Mouse (Mus musculus): ENCODE data around the gene Dnajb7. TPM values are rescaled to one million over a fixed set of nuclear protein-coding genes. Genes with fewer than 3 reads are reported as not detected.

The Dnajb7 gene
- polyA plus RNA-seq, 1 experiment from 2014 or later = 2.3 TPM

GRCm38 (mm10) chr15:81364271-81364670, 43.8 kb downstream of the Dnajb7 start:
- H3K4me1 ChIP-seq (replicated peaks) = peaks cover 18% of the 10 kb centered on the region
- peaks cover 60% of the 10 kb centered on the region for H3K36me3 ChIP-seq
- H3K4me3 ChIP-seq = no peak overlapping the region
- no peak overlapping the region for H3K4me2 ChIP-seq
- no peak overlapping the region for H3K9ac ChIP-seq
- no peak for ATAC-seq (ENCODE audit: low read depth)
- WGBS = 93% methylated on average over 1 of the region's 1 CpGs
- H3K27me3 ChIP-seq = no peaks in the 10 kb centered on the region
- H3K9me3 ChIP-seq = no peaks in the 10 kb centered on the region
- H3K27ac ChIP-seq (replicated peaks) = no peak overlapping the region

- Histone ChIP-seq H3K9ac (no peak overlapping the region), H3K36me3 (peaks cover 46% of the 10 kb centered on the region), H3K27ac (replicated peaks) (no peak overlapping the region), H3K4me2 (no peak overlapping the region), H3K9me3 (no peaks in the 10 kb centered on the region), H3K4me3 (no peak overlapping the region), H3K4me1 (replicated peaks) (peaks cover 30% of the 10 kb centered on the region), H3K27me3 (no peaks in the 10 kb centered on the region)
- ATAC-seq (ENCODE audit: low read depth) = no peak
- WGBS = 89% methylated on average over 1 of the region's 1 CpGs
Observed at GRCm38 (mm10) chr15:81362501-81362900, 45.6 kb downstream of the Dnajb7 start.

GRCm38 (mm10) chr15:81361417-81362015, 46.6 kb downstream of the Dnajb7 start:
- H3K36me3 ChIP-seq = peaks cover 36% of the 10 kb centered on the region

GRCm38 (mm10) chr15:81361022-81361404, 47.1 kb downstream of the Dnajb7 start:
- peak; percentile 64 for ATAC-seq (ENCODE audit: low read depth)
- Histone ChIP-seq H3K27me3 (no peaks in the 10 kb centered on the region), H3K9me3 (no peaks in the 10 kb centered on the region), H3K4me2 (peak overlapping the region; percentile 79), H3K9ac (peak overlapping the region; percentile 35; the same call in 1 of the 2 replicates), H3K27ac (replicated peaks) (peak overlapping the region; percentile 86), H3K36me3 (peaks cover 31% of the 10 kb centered on the region), H3K4me3 (peak overlapping the region; percentile 70), H3K4me1 (replicated peaks) (peaks cover 40% of the 10 kb centered on the region)
- 43% methylated on average over 6 of the region's 6 CpGs for WGBS

More at GRCm38 (mm10) chr15:81361417-81362015, 46.6 kb downstream of the Dnajb7 start:
- peak overlapping the region; percentile 79 for H3K4me2 ChIP-seq
- H3K4me3 ChIP-seq = no peak overlapping the region
- no peak for ATAC-seq (ENCODE audit: low read depth)
- no peaks in the 10 kb centered on the region for H3K9me3 ChIP-seq
- H3K27ac ChIP-seq (replicated peaks) = peak overlapping the region; percentile 86; the same call in 1 of the 2 replicates
- WGBS = 43% methylated on average over 10 of the region's 10 CpGs
- peak overlapping the region; percentile 35; the same call in 1 of the 2 replicates for H3K9ac ChIP-seq
- H3K4me1 ChIP-seq (replicated peaks) = peaks cover 40% of the 10 kb centered on the region
- H3K27me3 ChIP-seq = no peaks in the 10 kb centered on the region

GRCm38 (mm10) chr15:81360345-81361021, 47.6 kb downstream of the Dnajb7 start, which contains the start of gene Slc25a17:
Slc25a17 (minus strand) TSS chr15:81360812.
- peak; percentile 99 for ATAC-seq (ENCODE audit: low read depth)
- Histone ChIP-seq H3K4me2 (peak within 1 kb of the TSS; percentile 79), H3K9ac (peak within 1 kb of the TSS; percentile 86), H3K27ac (replicated peaks) (peak within 1 kb of the TSS; percentile 86), H3K4me1 (replicated peaks) (peaks cover 40% of the 10 kb centered on the region), H3K4me3 (peak within 1 kb of the TSS; percentile 70), H3K36me3 (peaks cover 27% of the 10 kb centered on the region), H3K27me3 (no peaks in the 10 kb centered on the region), H3K9me3 (no peaks in the 10 kb centered on the region)
- under 1% methylated on average over 30 of the region's 30 CpGs for WGBS

- no peak overlapping the region for H3K27ac ChIP-seq (replicated peaks)
Observed at GRCm38 (mm10) chr15:81359421-81359820, 48.7 kb downstream of the Dnajb7 start.

GRCm38 (mm10) chr15:81358943-81359342, 49.2 kb downstream of the Dnajb7 start:
- 92% methylated on average over 3 of the region's 3 CpGs for WGBS
- ATAC-seq (ENCODE audit: low read depth) = no peak

More at GRCm38 (mm10) chr15:81359421-81359820, 48.7 kb downstream of the Dnajb7 start:
- Histone ChIP-seq H3K36me3 (peaks cover 17% of the 10 kb centered on the region), H3K27me3 (no peaks in the 10 kb centered on the region), H3K4me1 (replicated peaks) (peaks cover 40% of the 10 kb centered on the region), H3K4me2 (peak overlapping the region; percentile 79), H3K9ac (no peak overlapping the region), H3K4me3 (peak overlapping the region; percentile 70; the same call in 1 of the 2 replicates), H3K9me3 (no peaks in the 10 kb centered on the region)
- no peak for ATAC-seq (ENCODE audit: low read depth)
- WGBS = 88% methylated on average over 5 of the region's 5 CpGs

GRCm38 (mm10) chr15:81356946-81357345, 51.2 kb downstream of the Dnajb7 start:
- H3K9ac ChIP-seq = no peak overlapping the region; the same call in 1 of the 2 replicates
- H3K27me3 ChIP-seq = no peaks in the 10 kb centered on the region
- H3K9me3 ChIP-seq = no peaks in the 10 kb centered on the region
- peaks cover 40% of the 10 kb centered on the region for H3K4me1 ChIP-seq (replicated peaks)
- no peak for ATAC-seq (ENCODE audit: low read depth)
- 0 out of 2 replicates have a peak overlapping the region, but pooled peaks have one; percentile 4 for H3K4me2 ChIP-seq
- no peak overlapping the region; the same call in 1 of the 2 replicates for H3K27ac ChIP-seq (replicated peaks)
- no peak overlapping the region for H3K4me3 ChIP-seq
- no peaks in the 10 kb centered on the region for H3K36me3 ChIP-seq
- 17% methylated on average over 5 of the region's 5 CpGs for WGBS

More at GRCm38 (mm10) chr15:81358943-81359342, 49.2 kb downstream of the Dnajb7 start:
- peaks cover 40% of the 10 kb centered on the region for H3K4me1 ChIP-seq (replicated peaks)
- no peak overlapping the region for H3K4me2 ChIP-seq
- H3K9me3 ChIP-seq = no peaks in the 10 kb centered on the region
- peaks cover 14% of the 10 kb centered on the region for H3K36me3 ChIP-seq
- H3K27ac ChIP-seq (replicated peaks) = no peak overlapping the region
- no peak overlapping the region for H3K4me3 ChIP-seq
- no peaks in the 10 kb centered on the region for H3K27me3 ChIP-seq
- H3K9ac ChIP-seq = no peak overlapping the region

Other genes starting within 250 kb of the Dnajb7 start
- gene Mrtfa, start 217.5 kb downstream of the Dnajb7 start, polyA plus RNA-seq (2015; fragmentation: Nextera tagmentation; extraction: Ambion mirVana) = 23.3 and 27.1 TPM in 2 replicates
- 2.6 and 2.8 TPM in 2 replicates for gene Mchr1, start 172.8 kb downstream of the Dnajb7 start, polyA plus RNA-seq (2015; fragmentation: Nextera tagmentation; extraction: Ambion mirVana)
- gene Slc25a17, start 47.5 kb downstream of the Dnajb7 start, polyA plus RNA-seq (2015; fragmentation: Nextera tagmentation; extraction: Ambion mirVana) = 130 and 149 TPM in 2 replicates
- 184 and 191 TPM in 2 replicates for gene St13, start 8.2 kb downstream of the Dnajb7 start, polyA plus RNA-seq (2015; fragmentation: Nextera tagmentation; extraction: Ambion mirVana)
- gene Xpnpep3, start 8.2 kb downstream of the Dnajb7 start, polyA plus RNA-seq (2015; fragmentation: Nextera tagmentation; extraction: Ambion mirVana) = 11.0 TPM in 2 replicates
- 484 and 496 TPM in 2 replicates for gene Rbx1, start 58.0 kb upstream of the Dnajb7 start, polyA plus RNA-seq (2015; fragmentation: Nextera tagmentation; extraction: Ambion mirVana)
- gene Ep300, start 177.1 kb upstream of the Dnajb7 start, polyA plus RNA-seq (2015; fragmentation: Nextera tagmentation; extraction: Ambion mirVana) = 23.1 and 24.1 TPM in 2 replicates

Measured in neural tube, embryonic 13.5 days (tissue).